Mouse (Mus musculus) cerebellum, adult 11 months (tissue): ENCODE measurements around the gene Tbc1d14.

Source experiments
- DNase-seq: peaks from one replicate; pipeline ENCODE4 v3.0.0; 2022

Tbc1d14 gene

DNA sequence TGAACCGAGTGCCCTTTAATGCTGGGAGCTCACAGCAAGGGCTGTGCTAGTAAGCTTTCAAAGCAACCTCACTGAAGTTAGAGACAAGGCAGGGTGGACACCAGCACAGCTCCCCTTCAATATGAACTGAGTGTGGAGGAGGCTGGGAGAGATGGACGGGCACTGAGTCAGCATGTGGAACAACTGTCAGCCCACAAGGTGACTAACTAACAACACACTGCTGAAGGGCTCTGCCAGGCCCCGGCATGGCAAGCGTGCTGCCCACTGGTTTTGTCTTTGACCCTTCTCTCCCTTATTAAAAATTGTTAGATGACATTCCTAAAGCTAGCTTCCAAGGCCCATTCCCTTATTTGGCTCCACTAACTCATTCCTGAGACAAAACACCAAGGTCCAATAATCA is 135.4 kb downstream of the Tbc1d14 start:
- DNase-seq = no peak

DNA sequence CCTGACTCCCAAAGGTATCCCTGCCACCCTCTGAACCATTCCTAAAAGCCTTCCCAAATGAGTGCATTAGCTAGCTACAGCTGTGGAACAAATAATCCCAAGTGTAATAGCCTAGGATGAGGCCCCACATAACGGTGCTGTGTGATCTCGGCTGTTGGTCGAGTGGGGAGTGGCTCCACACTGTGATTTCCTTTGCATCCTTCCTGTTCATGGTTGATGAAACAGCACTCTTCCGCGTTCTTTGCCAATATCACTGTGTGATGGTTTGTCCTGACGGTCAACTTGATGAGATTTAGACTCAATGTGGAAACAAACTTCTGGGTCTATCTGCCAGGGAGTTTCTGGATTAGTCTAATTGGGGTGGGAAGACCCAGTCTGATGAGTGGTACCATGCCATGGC is 140.3 kb downstream of the Tbc1d14 start:
- DNase-seq = no peak

DNA sequence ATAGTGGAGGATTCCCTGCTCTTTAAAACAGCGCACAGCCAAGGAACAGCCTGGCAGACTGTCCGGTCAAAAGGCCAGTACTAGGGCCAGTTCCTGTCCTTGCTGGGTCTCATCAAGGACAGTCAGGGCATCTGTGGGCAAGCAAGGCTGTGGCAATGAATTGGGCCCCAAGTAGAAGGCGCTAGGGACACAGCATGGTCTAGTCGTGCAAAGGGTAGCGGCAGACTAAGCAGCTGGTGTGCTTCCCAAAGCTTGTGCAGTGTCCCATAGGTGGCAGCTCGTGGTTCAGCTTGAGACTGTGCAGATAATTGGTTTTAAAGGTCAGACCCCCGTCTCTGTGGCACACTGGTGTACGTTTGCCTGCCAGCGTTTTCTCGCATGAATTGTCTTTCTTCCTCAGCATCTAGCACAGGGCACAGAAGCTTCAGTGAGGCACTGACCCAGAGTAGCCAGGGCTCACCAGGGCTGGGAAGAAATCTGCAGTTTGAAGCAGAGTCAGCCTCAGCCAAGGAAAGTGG is 141.1 kb downstream of the Tbc1d14 start:
- DNase-seq = no peak

DNA sequence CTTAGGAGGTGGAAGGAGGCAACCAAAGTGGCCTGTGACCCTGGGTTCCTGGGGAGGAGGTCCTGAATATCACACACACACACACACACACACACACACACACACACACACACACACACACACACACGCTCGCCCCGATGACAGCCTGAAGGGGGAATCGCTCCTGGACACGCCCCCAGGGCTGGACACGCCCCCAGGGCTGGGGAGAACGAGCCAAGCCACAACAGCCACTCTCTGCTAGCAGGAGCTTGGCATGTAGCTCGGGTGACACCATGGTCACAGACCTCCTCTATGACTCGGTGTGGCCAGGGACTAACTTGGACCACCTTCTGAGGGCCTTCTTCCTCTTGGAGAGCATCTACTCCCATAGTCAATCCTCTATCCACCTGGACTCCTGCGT is 142.0 kb downstream of the Tbc1d14 start:
- no peak for DNase-seq

GRCm38 (mm10) chr5:36449710-36450358 is 143.2 kb downstream of the Tbc1d14 start:
- DNase-seq = no peak

DNA sequence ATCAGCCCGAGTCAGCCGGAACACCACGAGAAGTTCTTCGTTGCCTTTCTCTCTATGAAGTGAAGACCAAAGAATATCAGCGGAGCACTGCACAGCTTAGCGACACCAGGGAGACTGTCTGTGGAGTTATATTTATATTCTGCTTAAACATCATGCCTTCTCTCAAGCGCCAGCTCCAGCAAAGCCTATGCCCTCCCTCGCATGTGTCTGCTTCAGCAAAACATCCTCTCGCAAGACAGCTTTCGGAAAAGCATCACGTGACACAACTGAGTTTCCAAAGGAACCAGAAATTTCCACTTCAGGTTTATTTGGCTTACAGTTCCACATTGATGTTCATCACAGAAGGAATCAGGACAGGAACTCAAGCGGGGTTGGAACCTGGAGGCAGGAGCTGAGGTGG is 145.2 kb downstream of the Tbc1d14 start:
- no peak for DNase-seq

DNA sequence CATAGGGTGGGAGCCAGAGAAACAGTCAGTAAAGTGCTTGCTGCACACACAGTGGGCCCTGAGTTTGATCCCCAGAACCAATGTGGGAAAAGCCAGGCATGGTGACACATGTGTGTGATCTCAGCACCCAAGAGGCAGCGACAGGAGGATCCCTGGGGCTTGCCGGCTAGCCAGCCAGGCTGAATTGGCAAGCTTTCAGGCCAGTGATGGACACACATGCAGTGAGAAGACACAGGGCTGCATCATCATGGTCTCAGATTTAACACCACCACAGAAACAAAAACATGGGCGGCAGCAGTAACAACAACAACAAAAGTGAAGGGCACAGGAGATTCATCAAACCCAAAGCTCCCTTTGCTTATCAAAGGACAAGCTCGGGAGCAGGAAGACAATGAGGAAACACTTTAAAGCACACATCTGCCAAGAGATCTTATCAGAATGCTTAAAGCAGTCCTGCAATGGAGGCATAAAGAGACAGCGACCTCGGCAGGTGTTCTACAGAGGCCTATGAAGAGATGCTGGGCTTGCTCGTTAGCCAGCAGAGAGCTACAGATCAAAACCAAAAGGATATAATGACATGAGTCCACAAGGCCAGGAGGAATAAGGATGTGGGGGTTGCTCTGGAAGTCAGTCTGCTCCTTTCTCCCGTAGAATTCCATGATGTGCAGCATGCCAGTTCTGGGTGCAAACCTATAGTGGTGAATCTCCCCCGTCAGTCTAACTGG is 146.7 kb downstream of the Tbc1d14 start:
- DNase-seq = no peak

DNA sequence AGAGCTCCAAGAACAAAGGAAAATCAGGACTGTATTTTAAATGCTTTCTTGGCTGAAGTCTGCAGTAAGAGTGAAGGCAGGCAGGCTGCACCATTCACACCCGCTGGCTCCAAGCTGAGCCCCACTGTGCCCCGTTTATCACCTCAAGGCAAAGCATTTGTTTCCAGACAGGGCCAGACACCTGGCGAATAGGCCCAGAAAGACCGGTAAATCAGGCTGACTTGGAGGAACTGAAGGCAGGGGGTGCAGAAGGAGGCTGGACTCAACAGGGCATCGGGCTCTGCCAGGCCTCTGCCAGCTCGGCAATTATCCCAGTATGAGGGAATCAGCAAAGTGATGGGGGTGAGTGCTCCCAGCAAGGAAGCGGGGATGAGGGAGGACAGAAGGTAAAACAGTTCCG is 148.0 kb downstream of the Tbc1d14 start:
- DNase-seq = peak; percentile 47

GRCm38 (mm10) chr5:36444611-36445010 is 148.5 kb downstream of the Tbc1d14 start:
- DNase-seq = no peak

DNA sequence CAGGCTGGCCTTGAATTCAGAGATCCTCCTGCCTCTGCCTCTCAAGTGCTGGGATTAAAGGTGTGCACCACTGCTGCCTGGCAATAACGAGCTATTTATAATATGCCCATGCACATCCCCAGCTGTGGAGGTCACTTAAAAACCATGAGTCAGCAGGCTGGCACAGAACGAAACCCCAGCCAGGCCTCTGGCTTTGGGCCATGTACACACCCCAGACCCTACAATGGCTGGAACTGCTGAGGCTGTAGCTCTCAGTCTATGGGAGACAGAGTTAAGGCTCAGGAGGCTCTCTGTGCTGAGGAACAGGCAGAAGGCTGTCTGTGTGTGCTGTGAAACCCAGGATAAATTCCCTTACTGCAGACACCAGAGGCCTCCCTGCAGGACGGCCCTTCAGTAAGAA is 152.3 kb downstream of the Tbc1d14 start:
- DNase-seq = no peak
